Mouse (Mus musculus) bone marrow, adult 2 months (tissue): ENCODE measurements at regions not wholly inside any gene's neighbourhood (a gene's known extent, or its start where the extent isn't known, plus 50 kb on each side); places are given as distances from the start of the nearest gene placed in this dataset.

Experiments used
- CTCF ChIP-seq: fragments of 200-500 bp; IDR thresholded peaks from 2 replicates; pipeline ENCODE4 v1.5.1; 2011; ENCODE audit warnings: low read length, control low read depth; ENCODE audit not compliant: control insufficient read depth, insufficient read depth
- POLR2A ChIP-seq: fragments of 200-500 bp; IDR thresholded peaks from 2 replicates; pipeline ENCODE4 v1.6.1; 2011; ENCODE audit warnings: low read depth, mild to moderate bottlenecking, control low read depth, low read length, borderline replicate concordance; ENCODE audit not compliant: control insufficient read depth

DNA sequence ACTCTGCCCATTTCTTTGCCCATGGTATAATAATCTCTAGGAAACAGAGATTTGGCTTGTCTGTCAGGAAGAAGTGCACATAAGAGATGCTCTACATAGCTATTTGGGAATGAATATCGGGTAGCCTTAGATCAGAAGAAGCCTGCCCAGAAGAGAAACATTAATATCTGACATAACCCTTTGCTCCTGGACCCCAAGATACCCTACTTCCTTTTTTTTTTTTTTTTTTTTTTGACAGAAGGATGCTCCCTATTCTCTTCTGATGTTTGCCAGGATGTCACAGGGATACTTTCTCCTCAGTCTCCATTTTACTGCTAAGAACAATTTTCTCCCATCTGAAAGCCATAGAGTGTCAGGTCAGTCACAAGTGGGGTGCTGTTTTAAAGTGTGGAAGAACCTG is 1341.4 kb upstream of the A1bg start:
- no peak for TF ChIP-seq CTCF
- no peak for TF ChIP-seq POLR2A
